Mouse (Mus musculus): ENCODE data around the gene Mark3.

DNA sequence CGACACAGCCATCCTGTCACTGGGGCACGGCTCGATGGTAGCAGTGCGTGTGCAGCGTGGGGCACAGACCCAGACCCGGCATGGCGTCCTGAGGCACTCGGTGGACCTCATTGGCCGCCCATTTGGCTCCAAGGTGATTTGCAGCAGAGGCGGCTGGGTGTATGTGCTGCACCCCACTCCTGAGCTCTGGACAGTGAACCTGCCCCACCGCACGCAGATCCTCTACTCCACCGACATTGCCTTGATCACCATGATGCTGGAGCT lies 104.3 kb downstream of the Mark3 start:
- no peak for TF ChIP-seq USF1 (IDR thresholded peaks at IDR 0.05; ENCODE audit: low read depth)
- TF ChIP-seq POLR2A (IDR thresholded peaks at IDR 0.05; ENCODE audit: insufficient read length, low read depth) = peak; percentile 17
- no peak for TF ChIP-seq E2F4 (IDR thresholded peaks at IDR 0.05; ENCODE audit: insufficient read depth)
- no peak for TF ChIP-seq CEBPB (IDR thresholded peaks at IDR 0.05; ENCODE audit: insufficient read depth, poor library complexity, severe bottlenecking)
- no peak for TF ChIP-seq SRF (IDR thresholded peaks at IDR 0.05; ENCODE audit: control insufficient read depth, insufficient read length, low read depth)
- TF ChIP-seq TCF12 (IDR thresholded peaks at IDR 0.05; ENCODE audit: insufficient read depth, poor library complexity, severe bottlenecking) = no peak
- no peak for TF ChIP-seq TCF3 (IDR thresholded peaks at IDR 0.05; ENCODE audit: insufficient read length, low read depth)

All from myocyte (in vitro differentiated cells).